ENCODE assay signal across 7 mouse cellular contexts in the genomic region with DNA sequence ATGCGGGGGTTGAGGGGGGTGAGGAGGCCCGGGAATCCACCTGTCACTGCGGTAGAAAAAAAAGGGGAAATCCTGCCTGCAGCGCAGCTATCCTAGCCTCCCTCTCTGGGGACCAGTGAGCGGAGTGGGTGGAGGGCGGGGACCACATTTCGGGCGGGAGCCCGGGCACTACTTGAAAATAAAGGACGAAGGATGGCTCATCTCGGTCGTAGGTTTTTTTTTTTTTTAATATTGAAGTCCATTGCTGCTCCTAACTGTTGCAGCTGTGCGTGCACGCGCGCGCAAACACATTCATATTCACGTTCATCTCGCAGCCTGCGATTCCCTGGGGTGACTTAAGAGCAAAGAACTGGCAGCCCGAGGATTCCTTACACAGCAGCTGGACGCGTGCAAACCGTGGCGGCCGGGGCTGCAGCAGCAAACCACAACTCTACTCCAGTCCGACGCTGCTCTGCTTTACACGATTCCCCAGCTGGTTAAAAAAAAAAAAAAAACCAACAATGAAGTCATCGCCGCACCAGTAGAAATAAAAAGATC. TPM values are rescaled to one million over a fixed set of nuclear protein-coding genes. Genes with fewer than 3 reads are reported as not detected.
DNase-seq lines count a peak whose midpoint lies in the region; ATAC-seq and TF ChIP-seq lines count a peak whose summit lies in the region.

No protein-coding gene starts in this region.

- WGBS in embryonic facial prominence, embryonic 13.5 days = 29% methylated on average over 26 of the region's 31 CpGs
- 16% methylated on average over 31 of the region's 31 CpGs for WGBS in heart, embryonic 13.5 days

- no peaks in the 10 kb centered on the region for H3K36me3 ChIP-seq in E14TG2a.4 (ENCODE audit: insufficient read depth, low read length)
- no peaks in the 10 kb centered on the region for H3K36me3 ChIP-seq in embryonic facial prominence, embryonic 13.5 days
- H3K36me3 ChIP-seq in heart, embryonic 13.5 days = no peaks in the 10 kb centered on the region

- peak; percentile 83 for DNase-seq in 3134 (ENCODE audit: extremely low read depth, insufficient read length, low spot score)
- peak; percentile 32 to 50 for DNase-seq in kidney, postnatal 25 days
- DNase-seq in lung, postnatal 10 days = peak; percentile 57
- DNase-seq in right cerebral cortex, postnatal 36 days (ENCODE audit: low spot score in 2 of 2) = peak; percentile 34 to 52

- no peaks in the 10 kb centered on the region for H3K9me3 ChIP-seq in E14TG2a.4 (ENCODE audit: low read length)
- no peaks in the 10 kb centered on the region for H3K9me3 ChIP-seq in embryonic facial prominence, embryonic 13.5 days
- H3K9me3 ChIP-seq in heart, embryonic 13.5 days = no peaks in the 10 kb centered on the region

- H3K4me3 ChIP-seq in E14TG2a.4 (replicated peaks; ENCODE audit: low read length) = peak overlapping the region; percentile 79
- peak overlapping the region; percentile 56 for H3K4me3 ChIP-seq in embryonic facial prominence, embryonic 13.5 days
- peak overlapping the region; percentile 69 for H3K4me3 ChIP-seq in heart, embryonic 13.5 days

- peak overlapping the region; percentile 56 for H3K4me2 ChIP-seq in embryonic facial prominence, embryonic 13.5 days
- peak overlapping the region; percentile 62 for H3K4me2 ChIP-seq in heart, embryonic 13.5 days

- peak; percentile 75 for ATAC-seq in embryonic facial prominence, embryonic 13.5 days (ENCODE audit: insufficient number of reproducible peaks, insufficient read depth, low FRiP score, low TSS enrichment, low read depth)
- no peak for ATAC-seq in heart, embryonic 13.5 days (ENCODE audit: extremely low read depth, insufficient number of reproducible peaks, low FRiP score, low TSS enrichment)

- H3K9ac ChIP-seq in embryonic facial prominence, embryonic 13.5 days = peak overlapping the region; percentile 57
- H3K9ac ChIP-seq in heart, embryonic 13.5 days = peak overlapping the region; percentile 73

- peak overlapping the region; percentile 48; the same call in 1 of the 2 replicates for H3K27ac ChIP-seq in embryonic facial prominence, embryonic 13.5 days
- peak overlapping the region; percentile 78 for H3K27ac ChIP-seq in heart, embryonic 13.5 days (replicated peaks)

- TF ChIP-seq CTCF in E14TG2a.4 (conservative IDR thresholded peaks at IDR 0.05; ENCODE audit: low read length) = no peak

- peaks cover 2% of the 10 kb centered on the region; the same call in 1 of the 2 replicates for H3K27me3 ChIP-seq in E14TG2a.4 (ENCODE audit: insufficient read depth, low read length)
- peaks cover 30% of the 10 kb centered on the region for H3K27me3 ChIP-seq in embryonic facial prominence, embryonic 13.5 days
- H3K27me3 ChIP-seq in heart, embryonic 13.5 days (replicated peaks) = peaks cover 6% of the 10 kb centered on the region; the same call in 1 of the 2 replicates

- H3K4me1 ChIP-seq in E14TG2a.4 (replicated peaks; ENCODE audit: low read depth, low read length) = 0 out of 2 replicates have a peak, but pooled peaks cover 2% of the 10 kb centered on the region
- no peaks in the 10 kb centered on the region for H3K4me1 ChIP-seq in embryonic facial prominence, embryonic 13.5 days
- 0 out of 2 replicates have a peak, but pooled peaks cover 4% of the 10 kb centered on the region for H3K4me1 ChIP-seq in heart, embryonic 13.5 days

RNA-seq across cellular contexts. Expression of gene Cdkl5, which starts 0.7 kb away (rescaled TPM):
- 3.0 and 3.4 TPM in 2 replicates for polyA plus RNA-seq in embryonic facial prominence, embryonic 13.5 days (2015; fragmentation: Nextera tagmentation; extraction: Ambion mirVana)
- 1.6 and 2.0 TPM in 2 replicates for polyA plus RNA-seq in heart, embryonic 13.5 days (2015; fragmentation: Nextera tagmentation; extraction: Ambion mirVana)
